Mouse (Mus musculus) thymus, adult 2 months (tissue): ENCODE data around the gene Tmed1. TPM values are rescaled to one million over a fixed set of nuclear protein-coding genes. Genes with fewer than 3 reads are reported as not detected.
A peak's percentile ranks its signal among the peaks of the same experiment; 100 is the strongest.
"Not testable (repeated sequence)": the region's sequence is repeated elsewhere in the genome, so short reads cannot be mapped to it uniquely, and the experiment has no call there.

Experiments
- DNase-seq: peaks from one replicate; pipeline ENCODE4 v3.0.0; 2021
- H3K27ac ChIP-seq: fragments of 200-500 bp; 2 replicates; pipeline ENCODE4 v1.5.1; 2012; ENCODE audit warnings: low read length, control low read depth; ENCODE audit not compliant: control insufficient read depth, insufficient read depth
- H3K27me3 ChIP-seq: fragments of 200-500 bp; 2 replicates; pipeline ENCODE4 v1.6.1; 2012; ENCODE audit warnings: mild to moderate bottlenecking, low read length, moderate library complexity, mixed read lengths; ENCODE audit not compliant: control insufficient read depth, insufficient read depth
- H3K36me3 ChIP-seq: fragments of 200-500 bp; 2 replicates; pipeline ENCODE4 v1.6.1; 2012; ENCODE audit warnings: mild to moderate bottlenecking, low read length, moderate library complexity; ENCODE audit not compliant: control insufficient read depth, insufficient read depth
- H3K4me1 ChIP-seq: fragments of 200-500 bp; replicated peaks from 2 replicates; pipeline ENCODE4 v1.6.1; 2012; ENCODE audit warnings: low read length; ENCODE audit not compliant: control insufficient read depth, insufficient read depth
- H3K4me3 ChIP-seq: fragments of 200-500 bp; 2 replicates; pipeline ENCODE4 v1.5.1; 2012; ENCODE audit warnings: mild to moderate bottlenecking, low read length, control low read depth, moderate library complexity; ENCODE audit not compliant: control insufficient read depth, insufficient read depth
- CTCF ChIP-seq: fragments of 200-500 bp; IDR thresholded peaks from 2 replicates; pipeline ENCODE4 v1.5.1; 2012; ENCODE audit warnings: mild to moderate bottlenecking, control low read depth, low read length, moderate library complexity, borderline replicate concordance; ENCODE audit not compliant: control insufficient read depth, poor library complexity, insufficient read depth; ENCODE audit errors: extremely low read depth
- POLR2A ChIP-seq: fragments of 200-500 bp; IDR thresholded peaks from 2 replicates; pipeline ENCODE4 v1.6.1; 2012; ENCODE audit warnings: mild to moderate bottlenecking, low read length, control low read depth, moderate library complexity; ENCODE audit not compliant: control insufficient read depth, poor library complexity, insufficient read depth; ENCODE audit errors: extremely low read depth
- WGBS: fragments of 180-500 bp; shearing (Covaris S2); methylation state at CpG from one replicate; pipeline ENCODE4 v1.1.7; 2018; 5-methylcytosine and 5-hydroxymethylcytosine counted together
- polyA plus RNA-seq: library from polyadenylated mRNA; depleted of rRNA; stranded (reverse); fragments of >200 nt; gene quantifications from 2 replicates; pipeline ENCODE4 v1.2.3, GENCODE M21; 2012

Tmed1 gene
- polyA plus RNA-seq, 1 experiment, result 17.0 TPM

DNA sequence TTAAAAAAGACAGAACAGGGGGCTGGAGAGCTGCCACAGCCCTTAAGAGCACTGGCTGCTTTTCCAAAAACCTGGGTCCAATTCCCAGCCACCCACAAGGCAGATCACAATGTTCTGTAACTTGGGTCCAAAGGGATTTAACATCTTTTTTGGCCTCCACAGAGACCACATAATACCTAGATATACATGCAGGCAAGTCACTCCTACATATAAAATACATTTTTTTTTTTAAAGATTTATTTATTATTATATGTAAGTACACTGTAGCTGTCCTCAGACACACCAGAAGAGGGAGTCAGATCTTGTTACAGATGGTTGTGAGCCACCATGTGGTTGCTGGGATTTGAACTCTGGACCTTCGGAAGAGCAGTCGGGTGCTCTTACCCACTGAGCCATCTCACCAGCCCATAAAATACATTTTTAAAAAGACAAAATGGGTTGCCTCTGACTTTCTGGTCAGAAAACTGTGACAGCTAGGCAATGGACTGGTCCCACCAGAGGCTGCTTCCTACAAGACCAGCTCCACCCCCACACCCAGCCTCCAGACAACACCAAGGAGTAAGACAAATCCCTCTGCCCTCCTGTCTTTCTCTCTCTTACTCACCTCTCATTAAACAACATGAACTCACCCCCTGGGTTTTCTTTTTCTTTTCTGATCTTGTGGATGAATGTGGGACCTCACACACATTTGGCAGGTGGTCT, 17.2 kb upstream of the Tmed1 start:
- H3K4me3 ChIP-seq, result no peak overlapping the region
- WGBS, result 100% methylated on average over 2 of the region's 2 CpGs

DNA sequence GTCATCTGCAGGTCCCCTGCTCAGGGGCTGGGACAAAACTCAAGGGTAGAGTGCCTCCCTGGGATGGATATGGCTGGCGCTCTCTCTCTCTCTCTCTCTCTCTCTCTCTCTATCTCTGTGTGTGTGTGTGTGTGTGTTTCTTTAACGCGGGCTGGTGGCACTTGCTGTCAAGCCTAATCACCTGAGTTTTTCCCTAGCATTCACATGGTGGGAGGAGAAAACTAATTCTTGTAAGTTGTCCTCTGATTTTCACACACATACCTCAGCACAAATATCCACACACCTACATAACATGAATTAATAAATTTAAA, 16.5 kb upstream of the Tmed1 start:
- peak overlapping the region; percentile 72 for H3K4me3 ChIP-seq
- H3K4me1 ChIP-seq, result peaks cover 17% of the 10 kb centered on the region
- no peak for DNase-seq

More for the DNA sequence above, 17.2 kb upstream of the Tmed1 start:
- Histone ChIP-seq H3K27ac (no peak overlapping the region), H3K4me1 (peaks cover 17% of the 10 kb centered on the region), H3K27me3 (no peaks in the 10 kb centered on the region), H3K36me3 (no peaks in the 10 kb centered on the region)
- no peak for DNase-seq
- no peak for TF ChIP-seq CTCF
- TF ChIP-seq POLR2A, result no peak

DNA sequence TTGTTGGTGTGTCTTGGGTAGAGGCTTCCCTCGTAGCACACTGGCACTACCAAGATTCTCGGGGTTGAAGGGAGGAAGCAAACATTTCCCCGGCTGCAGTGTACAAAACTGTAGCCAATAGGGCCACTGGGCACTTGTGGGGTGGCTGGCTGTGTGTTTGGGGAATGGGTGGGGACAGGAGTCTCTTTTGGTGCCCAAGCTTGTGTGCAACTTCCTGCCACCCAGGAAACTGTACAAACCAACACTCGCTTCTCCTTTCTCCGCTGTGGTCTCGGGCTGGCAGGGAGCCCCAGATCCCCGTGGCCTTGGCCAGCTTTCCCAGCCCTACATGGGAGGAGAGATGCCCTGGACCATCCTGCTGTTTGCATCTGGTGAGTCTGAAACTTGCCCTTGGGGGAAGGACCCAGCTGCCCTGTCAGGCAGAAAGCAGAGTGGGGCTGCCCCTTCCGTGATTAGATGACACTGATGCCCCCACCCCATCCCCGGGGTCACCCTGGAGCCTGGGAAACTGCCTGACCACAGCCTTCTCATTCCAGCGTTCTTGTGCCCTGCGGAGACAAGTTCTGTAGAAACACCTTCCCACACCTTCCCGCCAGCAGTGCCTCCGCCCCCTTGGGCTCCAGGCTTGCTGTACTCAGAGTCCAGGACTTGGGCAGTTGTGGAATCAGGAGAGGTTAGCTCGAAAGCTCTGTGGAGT, 16.0 kb upstream of the Tmed1 start, which contains the start of gene AB124611:
Gene AB124611 (plus strand): TSS at position 240 of the 697 bp plus-strand sequence.
- peak within 1 kb of the TSS; percentile 72 for H3K4me3 ChIP-seq
- no peaks in the 10 kb centered on the region for H3K27me3 ChIP-seq
- TF ChIP-seq CTCF, result peak; percentile 34; the same call in 1 of the 2 replicates
- no peak for TF ChIP-seq POLR2A
- H3K4me1 ChIP-seq, result peaks cover 17% of the 10 kb centered on the region
- no peaks in the 10 kb centered on the region for H3K36me3 ChIP-seq
- peak; percentile 57 for DNase-seq
- 14% methylated on average over 14 of the region's 14 CpGs for WGBS
- H3K27ac ChIP-seq, result peak within 1 kb of the TSS; percentile 33; the same call in 1 of the 2 replicates

More for the DNA sequence above, 16.5 kb upstream of the Tmed1 start:
- TF ChIP-seq POLR2A, result no peak
- TF ChIP-seq CTCF, result no peak
- Histone ChIP-seq H3K27me3 (no peaks in the 10 kb centered on the region), H3K27ac (no peak overlapping the region), H3K36me3 (no peaks in the 10 kb centered on the region)
- WGBS, result 35% methylated on average over 3 of the region's 3 CpGs

DNA sequence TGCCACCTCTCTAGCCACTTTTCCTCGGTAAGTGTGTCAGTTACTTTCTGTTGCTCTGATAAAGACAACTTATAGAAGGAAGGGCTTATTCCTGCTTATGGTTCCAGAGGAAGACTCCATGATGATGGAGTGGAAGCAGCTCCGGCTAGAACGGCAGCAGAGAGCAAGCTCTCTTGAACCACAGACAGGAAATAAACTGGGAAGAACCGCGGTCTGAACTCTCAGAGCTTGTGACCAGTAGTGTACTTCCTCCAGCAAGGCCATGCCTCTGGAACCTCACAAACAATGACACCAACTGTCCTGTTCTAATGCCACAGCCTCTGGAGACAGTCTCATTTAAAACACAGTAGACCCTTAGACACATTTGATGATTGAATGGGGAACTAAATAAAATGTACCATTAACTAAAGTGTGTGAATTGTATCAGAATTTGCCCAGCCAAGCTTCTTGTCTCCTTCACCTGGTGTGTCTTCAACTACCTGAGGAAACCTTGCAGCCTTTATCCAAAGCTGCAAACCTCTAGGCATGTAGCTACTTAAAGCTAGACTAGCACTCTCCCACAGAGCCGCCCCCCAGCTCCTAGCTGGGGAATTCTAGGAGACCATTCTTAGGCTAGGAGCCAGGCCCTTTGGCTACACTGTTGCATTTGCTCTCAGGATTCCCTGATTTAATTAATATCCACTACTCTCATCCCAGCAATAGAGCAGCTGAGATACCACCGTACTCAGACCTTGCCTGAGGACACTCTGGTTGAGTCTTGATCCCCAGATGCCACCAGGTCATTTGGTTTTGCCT, 15.3 kb upstream of the Tmed1 start:
- TF ChIP-seq CTCF, result no peak
- TF ChIP-seq POLR2A, result no peak
- Histone ChIP-seq H3K36me3 (no peaks in the 10 kb centered on the region), H3K27ac (peak overlapping the region; percentile 30; the same call in 1 of the 2 replicates), H3K27me3 (no peaks in the 10 kb centered on the region), H3K4me3 (peak overlapping the region; percentile 72; the same call in 1 of the 2 replicates), H3K4me1 (peaks cover 17% of the 10 kb centered on the region)
- no peak for DNase-seq
- 23% methylated on average over 7 of the region's 7 CpGs for WGBS

DNA sequence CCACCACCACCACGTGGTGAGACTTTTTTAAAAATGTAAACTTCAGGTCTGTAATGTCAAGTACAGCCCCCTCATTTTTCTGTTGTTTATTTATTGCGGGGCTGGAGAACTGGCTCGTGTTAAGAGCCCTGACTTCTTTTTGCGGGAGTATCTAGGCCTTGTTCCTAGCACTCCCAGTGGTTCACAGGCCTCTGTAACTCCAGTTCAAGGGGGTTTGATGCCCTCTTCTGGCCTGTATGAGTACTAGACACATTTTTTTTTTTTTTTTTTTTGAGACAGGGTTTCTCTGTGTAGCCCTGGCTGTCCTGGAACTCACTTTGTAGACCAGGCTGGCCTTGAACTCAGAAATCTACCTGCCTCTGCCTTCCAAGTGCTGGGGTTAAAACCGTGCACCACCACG, 8.6 kb upstream of the Tmed1 start:
- WGBS, result 91% methylated on average over 6 of the region's 6 CpGs
- not testable (repeated sequence) for DNase-seq

DNA sequence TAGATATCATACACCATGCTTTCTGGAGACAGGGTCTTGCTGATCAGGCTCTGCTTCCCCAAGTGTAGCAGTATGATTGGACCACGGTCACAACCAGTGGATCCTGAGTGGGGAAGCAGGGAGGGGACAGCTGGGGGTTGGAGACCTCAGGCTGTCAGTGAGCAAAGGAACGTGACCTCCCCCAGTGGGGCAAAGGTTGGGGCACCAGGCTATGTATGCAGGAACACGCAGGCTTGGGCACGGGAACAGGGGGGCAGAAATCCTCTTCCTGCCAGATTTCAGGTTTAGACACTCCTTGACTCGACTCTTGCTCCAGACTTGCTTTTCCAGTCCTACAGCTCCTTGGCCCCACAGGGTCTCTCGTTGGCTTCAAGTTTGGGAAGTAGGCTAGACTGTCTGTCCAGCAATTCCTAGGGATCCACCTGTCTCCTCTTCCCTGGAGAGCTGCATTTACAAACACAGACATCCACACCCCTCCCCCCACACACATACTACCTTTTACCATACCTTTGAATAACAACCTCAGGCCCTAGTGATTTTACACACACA, 8.0 kb upstream of the Tmed1 start:
- no peaks in the 10 kb centered on the region for H3K4me1 ChIP-seq
- no peaks in the 10 kb centered on the region for H3K27me3 ChIP-seq
- 86% methylated on average over 6 of the region's 6 CpGs for WGBS
- no peaks in the 10 kb centered on the region for H3K36me3 ChIP-seq
- H3K27ac ChIP-seq, result no peak overlapping the region
- no peak for DNase-seq
- no peak overlapping the region for H3K4me3 ChIP-seq
- TF ChIP-seq POLR2A (no peak), CTCF (no peak)

More for the DNA sequence above, 8.6 kb upstream of the Tmed1 start:
- not testable (repeated sequence) for H3K4me3 ChIP-seq, H3K36me3 ChIP-seq, H3K27ac ChIP-seq, H3K4me1 ChIP-seq, H3K27me3 ChIP-seq
